Mouse (Mus musculus): ENCODE data around the gene Sfxn2. TPM values are rescaled to one million over a fixed set of nuclear protein-coding genes. Genes with fewer than 3 reads are reported as not detected.

The Sfxn2 gene
- polyA plus RNA-seq, 1 experiment from 2014 or later = 15.6 TPM

- no peaks in the 10 kb centered on the region for H3K36me3 ChIP-seq (ENCODE audit: control insufficient read depth, insufficient read depth, low read length)
- DNase-seq (ENCODE audit: low spot score) = no peak
- no peaks in the 10 kb centered on the region for H3K9me3 ChIP-seq (ENCODE audit: control insufficient read depth, low read length)
- H3K4me1 ChIP-seq (ENCODE audit: control insufficient read depth, insufficient read depth, low read length) = 0 out of 2 replicates have a peak, but pooled peaks cover 3% of the 10 kb centered on the region
- no peak overlapping the region; the same call in 1 of the 2 replicates for H3K27ac ChIP-seq (replicated peaks; ENCODE audit: low read depth, low read length)
- no peaks in the 10 kb centered on the region for H3K27me3 ChIP-seq (ENCODE audit: control insufficient read depth, insufficient read depth, low read length)
- peak overlapping the region; percentile 52 for H3K4me2 ChIP-seq (ENCODE audit: low read depth, severe bottlenecking)
- H3K4me3 ChIP-seq (ENCODE audit: low read depth, low read length) = peak overlapping the region; percentile 67
- H3K9ac ChIP-seq (ENCODE audit: low read length) = peak overlapping the region; percentile 58
- 0% methylated on average over 17 of the region's 17 CpGs for WGBS
- peak; percentile 58 for ATAC-seq (ENCODE audit: insufficient number of reproducible peaks, low FRiP score, low TSS enrichment, low read depth)
Observed at GRCm38 (mm10) chr19:46572548-46572947, 617 bp upstream of the Sfxn2 start.

GRCm38 (mm10) chr19:46573990-46574389 lies 825 bp downstream of the Sfxn2 start:
- H3K4me3 ChIP-seq (ENCODE audit: low read depth, low read length) = peak overlapping the region; percentile 67
- no peak for ATAC-seq (ENCODE audit: insufficient number of reproducible peaks, low FRiP score, low TSS enrichment, low read depth)
- H3K27me3 ChIP-seq (ENCODE audit: control insufficient read depth, insufficient read depth, low read length) = no peaks in the 10 kb centered on the region
- H3K27ac ChIP-seq (replicated peaks; ENCODE audit: low read depth, low read length) = 0 out of 2 replicates have a peak overlapping the region, but pooled peaks have one; percentile 16
- no peaks in the 10 kb centered on the region for H3K36me3 ChIP-seq (ENCODE audit: control insufficient read depth, insufficient read depth, low read length)
- peak overlapping the region; percentile 68 for H3K4me2 ChIP-seq (ENCODE audit: low read depth, severe bottlenecking)
- H3K9me3 ChIP-seq (ENCODE audit: control insufficient read depth, low read length) = no peaks in the 10 kb centered on the region
- no peak overlapping the region; the same call in 1 of the 2 replicates for H3K9ac ChIP-seq (ENCODE audit: low read length)
- 40% methylated on average over 6 of the region's 6 CpGs for WGBS
- no peak for DNase-seq (ENCODE audit: low spot score)
- H3K4me1 ChIP-seq (ENCODE audit: control insufficient read depth, insufficient read depth, low read length) = 0 out of 2 replicates have a peak, but pooled peaks cover 3% of the 10 kb centered on the region

GRCm38 (mm10) chr19:46575196-46575595 lies 2.0 kb downstream of the Sfxn2 start:
- no peak for ATAC-seq (ENCODE audit: insufficient number of reproducible peaks, low FRiP score, low TSS enrichment, low read depth)
- Histone ChIP-seq H3K4me3 (ENCODE audit: low read depth, low read length) (no peak overlapping the region), H3K4me1 (ENCODE audit: control insufficient read depth, insufficient read depth, low read length) (0 out of 2 replicates have a peak, but pooled peaks cover 3% of the 10 kb centered on the region)

GRCm38 (mm10) chr19:46587823-46588508 lies 14.8 kb downstream of the Sfxn2 start:
- no peaks in the 10 kb centered on the region for H3K9me3 ChIP-seq (ENCODE audit: control insufficient read depth, low read length)
- ATAC-seq (ENCODE audit: insufficient number of reproducible peaks, low FRiP score, low TSS enrichment, low read depth) (no peak), DNase-seq (ENCODE audit: low spot score) (peak; percentile 94)
- H3K36me3 ChIP-seq (ENCODE audit: control insufficient read depth, insufficient read depth, low read length) = no peaks in the 10 kb centered on the region
- no peak overlapping the region for H3K27ac ChIP-seq (replicated peaks; ENCODE audit: low read depth, low read length)
- 57% methylated on average over 13 of the region's 13 CpGs for WGBS
- H3K4me3 ChIP-seq (ENCODE audit: low read depth, low read length) = no peak overlapping the region
- no peak overlapping the region for H3K9ac ChIP-seq (ENCODE audit: low read length)
- no peaks in the 10 kb centered on the region for H3K4me1 ChIP-seq (ENCODE audit: control insufficient read depth, insufficient read depth, low read length)
- H3K27me3 ChIP-seq (ENCODE audit: control insufficient read depth, insufficient read depth, low read length) = no peaks in the 10 kb centered on the region
- no peak overlapping the region for H3K4me2 ChIP-seq (ENCODE audit: low read depth, severe bottlenecking)

More at GRCm38 (mm10) chr19:46575196-46575595, 2.0 kb downstream of the Sfxn2 start:
- Histone ChIP-seq H3K4me2 (ENCODE audit: low read depth, severe bottlenecking) (no peak overlapping the region), H3K9me3 (ENCODE audit: control insufficient read depth, low read length) (no peaks in the 10 kb centered on the region), H3K9ac (ENCODE audit: low read length) (no peak overlapping the region), H3K27ac (replicated peaks; ENCODE audit: low read depth, low read length) (no peak overlapping the region), H3K27me3 (ENCODE audit: control insufficient read depth, insufficient read depth, low read length) (no peaks in the 10 kb centered on the region), H3K36me3 (ENCODE audit: control insufficient read depth, insufficient read depth, low read length) (no peaks in the 10 kb centered on the region)
- 56% methylated on average over 4 of the region's 4 CpGs for WGBS
- DNase-seq (ENCODE audit: low spot score) = no peak

GRCm38 (mm10) chr19:46591575-46591974 lies 18.4 kb downstream of the Sfxn2 start:
- DNase-seq (ENCODE audit: low spot score) = no peak
- Histone ChIP-seq H3K4me1 (ENCODE audit: control insufficient read depth, insufficient read depth, low read length) (no peaks in the 10 kb centered on the region), H3K27ac (replicated peaks; ENCODE audit: low read depth, low read length) (no peak overlapping the region), H3K9me3 (ENCODE audit: control insufficient read depth, low read length) (no peaks in the 10 kb centered on the region), H3K4me3 (ENCODE audit: low read depth, low read length) (no peak overlapping the region), H3K9ac (ENCODE audit: low read length) (no peak overlapping the region), H3K27me3 (ENCODE audit: control insufficient read depth, insufficient read depth, low read length) (no peaks in the 10 kb centered on the region), H3K4me2 (ENCODE audit: low read depth, severe bottlenecking) (no peak overlapping the region), H3K36me3 (ENCODE audit: control insufficient read depth, insufficient read depth, low read length) (no peaks in the 10 kb centered on the region)
- no peak for ATAC-seq (ENCODE audit: insufficient number of reproducible peaks, low FRiP score, low TSS enrichment, low read depth)
- WGBS = 86% methylated on average over 6 of the region's 6 CpGs

- Histone ChIP-seq H3K9ac (ENCODE audit: low read length) (no peak overlapping the region), H3K4me1 (ENCODE audit: control insufficient read depth, insufficient read depth, low read length) (no peaks in the 10 kb centered on the region), H3K9me3 (ENCODE audit: control insufficient read depth, low read length) (no peaks in the 10 kb centered on the region), H3K27me3 (ENCODE audit: control insufficient read depth, insufficient read depth, low read length) (no peaks in the 10 kb centered on the region), H3K27ac (replicated peaks; ENCODE audit: low read depth, low read length) (no peak overlapping the region), H3K4me3 (ENCODE audit: low read depth, low read length) (no peak overlapping the region), H3K36me3 (ENCODE audit: control insufficient read depth, insufficient read depth, low read length) (no peaks in the 10 kb centered on the region), H3K4me2 (ENCODE audit: low read depth, severe bottlenecking) (no peak overlapping the region)
- 85% methylated on average over 9 of the region's 9 CpGs for WGBS
- no peak for DNase-seq (ENCODE audit: low spot score)
- no peak for ATAC-seq (ENCODE audit: insufficient number of reproducible peaks, low FRiP score, low TSS enrichment, low read depth)
Observed at GRCm38 (mm10) chr19:46592751-46593439, 19.7 kb downstream of the Sfxn2 start.

GRCm38 (mm10) chr19:46598187-46598586 lies 25.0 kb downstream of the Sfxn2 start:
- no peak overlapping the region for H3K27ac ChIP-seq (replicated peaks; ENCODE audit: low read depth, low read length)
- no peak overlapping the region for H3K9ac ChIP-seq (ENCODE audit: low read length)
- H3K27me3 ChIP-seq (ENCODE audit: control insufficient read depth, insufficient read depth, low read length) = no peaks in the 10 kb centered on the region
- no peaks in the 10 kb centered on the region for H3K9me3 ChIP-seq (ENCODE audit: control insufficient read depth, low read length)
- no peak overlapping the region for H3K4me3 ChIP-seq (ENCODE audit: low read depth, low read length)
- no peaks in the 10 kb centered on the region for H3K36me3 ChIP-seq (ENCODE audit: control insufficient read depth, insufficient read depth, low read length)
- no peak for DNase-seq (ENCODE audit: low spot score)
- peaks cover 4% of the 10 kb centered on the region; the same call in 1 of the 2 replicates for H3K4me1 ChIP-seq (ENCODE audit: control insufficient read depth, insufficient read depth, low read length)
- no peak for ATAC-seq (ENCODE audit: insufficient number of reproducible peaks, low FRiP score, low TSS enrichment, low read depth)
- H3K4me2 ChIP-seq (ENCODE audit: low read depth, severe bottlenecking) = peak overlapping the region; percentile 10; the same call in 1 of the 2 replicates
- WGBS = 75% methylated on average over 4 of the region's 4 CpGs

GRCm38 (mm10) chr19:46598720-46599252 lies 25.6 kb downstream of the Sfxn2 start, which contains the start of gene Wbp1l:
Gene Wbp1l, plus strand, starts transcription at chr19:46599084.
- WGBS = under 1% methylated on average over 22 of the region's 22 CpGs

More at GRCm38 (mm10) chr19:46598720-46599252, 25.6 kb downstream of the Sfxn2 start, which contains the start of gene Wbp1l:
- Histone ChIP-seq H3K27me3 (ENCODE audit: control insufficient read depth, insufficient read depth, low read length) (no peaks in the 10 kb centered on the region), H3K36me3 (ENCODE audit: control insufficient read depth, insufficient read depth, low read length) (no peaks in the 10 kb centered on the region), H3K9ac (ENCODE audit: low read length) (peak within 1 kb of the TSS; percentile 71), H3K4me3 (ENCODE audit: low read depth, low read length) (peak within 1 kb of the TSS; percentile 87), H3K9me3 (ENCODE audit: control insufficient read depth, low read length) (no peaks in the 10 kb centered on the region), H3K4me2 (ENCODE audit: low read depth, severe bottlenecking) (peak within 1 kb of the TSS; percentile 81), H3K4me1 (ENCODE audit: control insufficient read depth, insufficient read depth, low read length) (peaks cover 4% of the 10 kb centered on the region; the same call in 1 of the 2 replicates), H3K27ac (replicated peaks; ENCODE audit: low read depth, low read length) (0 out of 2 replicates have a peak within 1 kb of the TSS, but pooled peaks have one; percentile 2)
- peak; percentile 99 for ATAC-seq (ENCODE audit: insufficient number of reproducible peaks, low FRiP score, low TSS enrichment, low read depth)
- DNase-seq (ENCODE audit: low spot score) = peak; percentile 97

Data from limb, embryonic 11.5 days (tissue).